Mouse (Mus musculus) midbrain, embryonic 16.5 days (tissue): ENCODE results near the gene Lrfn4. TPM values are rescaled to one million over a fixed set of nuclear protein-coding genes. Genes with fewer than 3 reads are reported as not detected.

ENCODE experiments used
- ATAC-seq: fragments of 200-750 bp; cut with Nextera tagmentation; 2 replicates; pipeline ENCODE4 v1.8.0; 2017; ENCODE audit warnings: moderate TSS enrichment
- H3K27ac ChIP-seq: fragments of 300-500 bp; sonication (generic); 2 replicates; pipeline ENCODE4 v1.5.1; 2014; ENCODE audit warnings: mild to moderate bottlenecking, low read length, mixed read lengths
- H3K27me3 ChIP-seq: fragments of 300-500 bp; sonication (generic); 2 replicates; pipeline ENCODE4 v1.6.1; 2014; ENCODE audit warnings: low read depth, low read length, mixed read lengths; ENCODE audit not compliant: control insufficient read depth, insufficient read depth
- H3K36me3 ChIP-seq: fragments of 300-500 bp; sonication (generic); 2 replicates; pipeline ENCODE4 v1.6.1; 2014; ENCODE audit warnings: mild to moderate bottlenecking, low read length, moderate library complexity, mixed read lengths; ENCODE audit not compliant: control insufficient read depth, insufficient read depth
- H3K4me1 ChIP-seq: fragments of 300-500 bp; sonication (generic); 2 replicates; pipeline ENCODE4 v1.6.1; 2014; ENCODE audit warnings: mild to moderate bottlenecking, low read length, mixed read lengths; ENCODE audit not compliant: control insufficient read depth, insufficient read depth
- H3K4me2 ChIP-seq: fragments of 300-500 bp; sonication (generic); 2 replicates; pipeline ENCODE4 v1.6.1; 2014; ENCODE audit warnings: mild to moderate bottlenecking, low read length, mixed read lengths
- H3K4me3 ChIP-seq: fragments of 300-500 bp; sonication (generic); 2 replicates; pipeline ENCODE4 v1.5.1; 2014; ENCODE audit warnings: low read depth, mild to moderate bottlenecking, low read length, moderate library complexity, mixed read lengths
- H3K9ac ChIP-seq: fragments of 300-500 bp; sonication (generic); 2 replicates; pipeline ENCODE4 v1.6.1; 2014; ENCODE audit warnings: low read depth, low read length, mixed read lengths
- H3K9me3 ChIP-seq: fragments of 300-500 bp; sonication (generic); replicated peaks from 2 replicates; pipeline ENCODE4 v1.6.1; 2014; ENCODE audit warnings: mild to moderate bottlenecking, low read length, mixed read lengths; ENCODE audit not compliant: control insufficient read depth, poor library complexity, severe bottlenecking
- WGBS: fragments of 180-500 bp; shearing (Covaris S2); extraction: QIAGEN DNeasy Blood & Tissue Kit; methylation state at CpG from one replicate; pipeline ENCODE4 v1.1.7; 2014; 5-methylcytosine and 5-hydroxymethylcytosine counted together
- polyA plus RNA-seq: library from polyadenylated mRNA; unstranded; fragments of >200 nt; fragmentation: Nextera tagmentation; extraction: Ambion mirVana; gene quantifications from 2 replicates; pipeline ENCODE4 v1.2.1, GENCODE M21; 2015

The Lrfn4 gene
- polyA plus RNA-seq, 1 experiment from 2014 or later = 11.3 TPM

DNA sequence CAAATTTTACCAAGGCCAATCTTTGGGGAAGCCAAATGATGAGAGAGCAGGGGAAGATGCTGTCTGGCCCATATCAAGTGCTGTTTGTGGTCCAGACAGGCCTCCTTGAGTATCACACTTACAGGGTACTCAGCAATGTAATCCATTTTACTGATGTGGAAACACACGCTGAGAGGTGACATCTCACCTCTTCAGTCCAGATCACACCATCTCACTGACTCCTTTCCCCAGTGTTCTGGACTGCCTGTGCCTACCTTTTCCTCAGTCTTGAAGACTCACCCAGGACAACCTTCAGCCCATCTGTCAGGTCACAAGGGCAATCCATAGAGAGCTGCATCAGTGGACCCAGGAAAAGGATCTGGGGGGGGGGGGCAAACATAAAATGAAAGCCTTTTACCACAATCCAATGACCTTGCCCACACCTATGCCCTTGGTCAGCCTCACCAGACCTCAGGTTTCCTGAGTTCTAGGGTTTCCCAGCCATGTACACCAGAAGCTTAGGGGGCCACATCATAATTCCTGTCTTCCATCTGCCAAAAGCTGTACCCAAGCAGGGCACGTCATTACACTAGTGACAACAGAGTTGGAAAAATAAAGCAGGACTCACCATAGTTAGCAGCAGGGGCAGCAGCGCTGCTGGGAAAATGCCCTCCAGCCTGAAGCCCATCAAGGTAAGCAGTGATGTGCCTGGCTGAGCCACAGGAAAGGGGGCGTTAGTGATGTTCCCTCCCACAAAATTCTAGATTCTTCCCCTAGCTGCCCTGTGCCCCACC, 9.1 kb upstream of the Lrfn4 start:
- 32% methylated on average over 4 of the region's 4 CpGs for WGBS
- peak; percentile 12 for ATAC-seq
- peak overlapping the region; percentile 77 for H3K4me2 ChIP-seq
- H3K4me3 ChIP-seq = peak overlapping the region; percentile 85
- H3K27ac ChIP-seq = peak overlapping the region; percentile 96
- H3K4me1 ChIP-seq = peaks cover 27% of the 10 kb centered on the region
- peak overlapping the region; percentile 89 for H3K9ac ChIP-seq
- H3K36me3 ChIP-seq = peaks cover 7% of the 10 kb centered on the region
- no peaks in the 10 kb centered on the region for H3K9me3 ChIP-seq
- H3K27me3 ChIP-seq = no peaks in the 10 kb centered on the region

DNA sequence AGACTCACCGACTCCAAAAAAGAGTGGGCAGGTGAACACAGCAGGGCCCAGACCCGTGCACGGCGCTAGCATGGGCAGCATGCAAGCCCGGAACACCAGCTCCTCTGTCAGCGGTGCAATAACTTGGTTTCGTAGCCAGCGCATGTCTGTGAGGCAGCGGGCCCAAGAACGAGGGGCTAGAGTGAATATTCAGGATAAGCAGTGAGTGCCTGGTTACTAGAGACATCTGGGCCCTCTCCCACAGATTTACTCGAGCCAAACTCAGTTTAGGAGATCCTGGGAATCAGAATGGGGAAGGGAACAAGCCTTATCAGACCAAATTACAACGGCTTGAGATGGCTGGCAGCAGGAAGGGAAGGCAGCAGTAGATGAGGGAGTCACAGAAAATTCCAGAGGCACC, 8.5 kb upstream of the Lrfn4 start:
- Histone ChIP-seq H3K4me1 (peaks cover 24% of the 10 kb centered on the region), H3K36me3 (peaks cover 7% of the 10 kb centered on the region), H3K27ac (no peak overlapping the region), H3K4me3 (no peak overlapping the region), H3K27me3 (no peaks in the 10 kb centered on the region), H3K9ac (no peak overlapping the region), H3K4me2 (no peak overlapping the region), H3K9me3 (no peaks in the 10 kb centered on the region)
- WGBS = 94% methylated on average over 12 of the region's 12 CpGs
- no peak for ATAC-seq

DNA sequence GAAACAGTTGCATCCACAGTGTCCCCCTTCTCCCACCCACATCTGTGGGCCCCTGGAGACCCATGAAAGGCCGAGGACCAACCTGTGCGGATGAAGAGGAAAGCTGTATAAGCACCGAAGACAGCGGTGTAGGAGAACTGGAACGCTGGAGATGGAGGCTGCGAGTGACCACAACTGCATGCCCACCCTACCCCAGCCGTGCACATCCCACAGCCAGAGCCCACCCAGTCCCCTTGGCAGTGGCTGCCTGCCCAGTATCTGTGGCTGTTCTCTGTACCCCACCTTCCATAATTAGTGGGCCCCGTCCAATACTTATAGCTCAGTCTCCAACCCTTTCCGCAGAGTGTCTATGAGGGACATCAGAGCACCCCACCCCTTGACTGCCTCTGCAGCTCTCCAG, 8.0 kb upstream of the Lrfn4 start:
- no peaks in the 10 kb centered on the region for H3K9me3 ChIP-seq
- no peak for ATAC-seq
- peaks cover 7% of the 10 kb centered on the region for H3K36me3 ChIP-seq
- 92% methylated on average over 9 of the region's 9 CpGs for WGBS
- H3K4me3 ChIP-seq = no peak overlapping the region
- H3K4me1 ChIP-seq = peaks cover 18% of the 10 kb centered on the region
- no peak overlapping the region for H3K9ac ChIP-seq
- H3K27me3 ChIP-seq = no peaks in the 10 kb centered on the region
- no peak overlapping the region for H3K4me2 ChIP-seq
- no peak overlapping the region for H3K27ac ChIP-seq

DNA sequence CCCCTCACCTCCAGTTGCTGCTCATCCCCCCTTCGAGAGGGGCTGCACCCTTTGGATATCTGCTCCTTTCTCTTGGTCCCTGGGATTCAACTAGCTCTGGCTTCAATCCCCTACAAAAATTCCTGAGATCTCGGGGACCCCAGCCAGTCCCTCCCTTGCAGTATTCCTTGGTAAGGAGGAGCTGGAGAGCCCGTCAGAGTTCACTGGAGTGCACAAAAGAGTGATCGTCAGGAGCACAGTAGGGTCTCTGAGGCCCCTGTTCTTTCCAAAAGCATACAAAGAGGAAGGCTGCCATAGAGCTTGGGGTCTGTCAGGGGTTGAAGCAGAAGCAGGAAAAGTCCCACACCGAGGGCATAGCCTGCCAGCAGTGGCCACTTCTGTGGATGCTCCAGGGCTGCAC, 7.3 kb upstream of the Lrfn4 start:
- H3K4me1 ChIP-seq = peaks cover 16% of the 10 kb centered on the region
- 76% methylated on average over 5 of the region's 5 CpGs for WGBS
- H3K27me3 ChIP-seq = no peaks in the 10 kb centered on the region
- H3K27ac ChIP-seq = no peak overlapping the region
- peaks cover 7% of the 10 kb centered on the region for H3K36me3 ChIP-seq
- no peak overlapping the region for H3K4me2 ChIP-seq
- H3K9ac ChIP-seq = no peak overlapping the region
- H3K9me3 ChIP-seq = no peaks in the 10 kb centered on the region
- no peak for ATAC-seq
- no peak overlapping the region for H3K4me3 ChIP-seq

DNA sequence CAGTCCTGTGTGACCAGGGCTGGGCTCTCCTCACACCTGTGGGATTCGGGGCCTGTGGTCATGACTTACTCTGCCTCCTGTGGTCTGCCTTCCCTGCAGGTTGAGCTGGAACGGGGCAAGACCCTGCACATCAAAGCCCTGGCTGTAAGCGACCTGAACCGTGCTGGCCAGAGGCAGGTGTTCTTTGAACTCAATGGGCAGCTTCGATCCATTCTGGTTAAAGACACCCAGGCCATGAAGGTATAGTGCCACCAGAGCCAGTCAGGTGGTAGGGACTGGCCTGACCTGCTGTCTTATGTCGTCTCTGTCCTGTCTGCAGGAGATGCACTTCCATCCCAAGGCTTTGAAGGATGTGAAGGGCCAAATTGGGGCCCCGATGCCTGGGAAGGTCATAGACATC, 5.3 kb upstream of the Lrfn4 start:
- 90% methylated on average over 7 of the region's 7 CpGs for WGBS
- H3K9ac ChIP-seq = no peak overlapping the region
- H3K4me3 ChIP-seq = no peak overlapping the region
- peaks cover 7% of the 10 kb centered on the region for H3K4me1 ChIP-seq
- H3K4me2 ChIP-seq = no peak overlapping the region
- H3K27me3 ChIP-seq = no peaks in the 10 kb centered on the region
- no peak for ATAC-seq
- no peak overlapping the region for H3K27ac ChIP-seq
- H3K9me3 ChIP-seq = no peaks in the 10 kb centered on the region
- H3K36me3 ChIP-seq = peaks cover 7% of the 10 kb centered on the region

DNA sequence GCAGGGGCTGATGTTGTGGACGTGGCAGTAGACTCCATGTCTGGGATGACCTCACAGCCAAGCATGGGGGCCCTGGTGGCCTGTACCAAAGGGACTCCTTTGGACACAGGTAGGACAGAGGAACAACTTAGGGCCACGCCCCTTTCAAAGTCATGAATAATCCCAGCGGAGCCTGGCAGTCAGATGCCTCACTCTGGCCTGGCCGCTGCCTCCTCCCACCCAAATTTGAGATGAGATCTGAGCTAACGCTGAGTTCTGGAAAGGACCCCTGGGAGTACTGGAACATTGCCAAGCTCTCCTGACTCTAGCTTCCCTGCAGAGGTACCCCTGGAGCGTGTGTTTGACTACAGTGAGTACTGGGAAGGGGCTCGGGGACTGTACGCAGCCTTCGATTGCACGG, 4.0 kb upstream of the Lrfn4 start:
- 79% methylated on average over 10 of the region's 10 CpGs for WGBS
- no peak overlapping the region for H3K4me2 ChIP-seq
- H3K4me3 ChIP-seq = no peak overlapping the region
- peaks cover 4% of the 10 kb centered on the region; the same call in 1 of the 2 replicates for H3K4me1 ChIP-seq
- peaks cover 7% of the 10 kb centered on the region for H3K36me3 ChIP-seq
- no peak overlapping the region for H3K9ac ChIP-seq
- ATAC-seq = no peak
- H3K27me3 ChIP-seq = no peaks in the 10 kb centered on the region
- no peak overlapping the region for H3K27ac ChIP-seq
- H3K9me3 ChIP-seq = no peaks in the 10 kb centered on the region

DNA sequence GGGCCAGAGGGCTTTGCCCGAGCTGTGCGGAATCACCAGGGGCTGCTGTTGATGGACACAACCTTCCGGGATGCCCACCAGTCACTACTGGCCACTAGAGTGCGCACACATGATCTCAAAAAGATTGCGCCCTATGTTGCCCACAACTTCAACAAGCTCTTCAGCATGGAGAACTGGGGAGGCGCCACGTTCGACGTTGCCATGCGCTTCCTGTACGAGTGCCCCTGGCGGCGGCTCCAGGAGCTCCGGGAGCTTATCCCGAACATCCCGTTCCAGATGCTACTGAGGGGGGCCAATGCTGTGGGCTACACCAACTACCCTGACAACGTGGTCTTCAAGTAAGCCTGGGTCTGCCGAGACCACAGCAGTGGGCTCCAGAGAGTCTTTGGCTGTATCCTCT, 2.7 kb upstream of the Lrfn4 start:
- no peaks in the 10 kb centered on the region for H3K9me3 ChIP-seq
- peaks cover 7% of the 10 kb centered on the region for H3K36me3 ChIP-seq
- H3K27ac ChIP-seq = no peak overlapping the region
- no peak overlapping the region for H3K9ac ChIP-seq
- H3K27me3 ChIP-seq = no peaks in the 10 kb centered on the region
- ATAC-seq = no peak
- WGBS = 25% methylated on average over 18 of the region's 18 CpGs
- H3K4me2 ChIP-seq = no peak overlapping the region
- H3K4me1 ChIP-seq = peaks cover 12% of the 10 kb centered on the region
- H3K4me3 ChIP-seq = no peak overlapping the region

DNA sequence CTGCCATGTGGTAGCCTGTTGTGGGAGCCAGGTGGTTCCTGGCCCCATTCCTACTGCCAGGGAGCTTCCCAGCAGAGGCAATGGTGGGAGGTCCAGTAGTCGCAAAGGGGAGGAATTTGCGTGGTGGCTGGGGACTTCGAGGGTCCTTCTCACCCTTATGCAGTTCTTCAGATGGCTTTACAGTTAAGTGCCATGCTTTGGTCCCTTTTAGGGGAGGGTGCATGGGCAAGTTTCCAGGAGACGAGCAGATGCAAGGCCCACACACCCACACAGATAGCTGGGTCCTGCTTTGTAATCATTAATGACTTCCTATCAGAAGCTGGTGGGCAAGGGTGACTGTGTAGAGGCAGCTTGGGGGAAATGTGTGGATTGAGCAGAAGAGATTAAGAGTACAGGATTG, 1.1 kb upstream of the Lrfn4 start:
- no peaks in the 10 kb centered on the region for H3K27me3 ChIP-seq
- 0 out of 2 replicates have a peak overlapping the region, but pooled peaks have one; percentile 92 for H3K4me2 ChIP-seq
- no peak overlapping the region for H3K9ac ChIP-seq
- no peak for ATAC-seq
- peaks cover 13% of the 10 kb centered on the region for H3K36me3 ChIP-seq
- WGBS = 44% methylated on average over 4 of the region's 4 CpGs
- no peaks in the 10 kb centered on the region for H3K9me3 ChIP-seq
- H3K27ac ChIP-seq = no peak overlapping the region
- peaks cover 26% of the 10 kb centered on the region for H3K4me1 ChIP-seq
- no peak overlapping the region for H3K4me3 ChIP-seq

DNA sequence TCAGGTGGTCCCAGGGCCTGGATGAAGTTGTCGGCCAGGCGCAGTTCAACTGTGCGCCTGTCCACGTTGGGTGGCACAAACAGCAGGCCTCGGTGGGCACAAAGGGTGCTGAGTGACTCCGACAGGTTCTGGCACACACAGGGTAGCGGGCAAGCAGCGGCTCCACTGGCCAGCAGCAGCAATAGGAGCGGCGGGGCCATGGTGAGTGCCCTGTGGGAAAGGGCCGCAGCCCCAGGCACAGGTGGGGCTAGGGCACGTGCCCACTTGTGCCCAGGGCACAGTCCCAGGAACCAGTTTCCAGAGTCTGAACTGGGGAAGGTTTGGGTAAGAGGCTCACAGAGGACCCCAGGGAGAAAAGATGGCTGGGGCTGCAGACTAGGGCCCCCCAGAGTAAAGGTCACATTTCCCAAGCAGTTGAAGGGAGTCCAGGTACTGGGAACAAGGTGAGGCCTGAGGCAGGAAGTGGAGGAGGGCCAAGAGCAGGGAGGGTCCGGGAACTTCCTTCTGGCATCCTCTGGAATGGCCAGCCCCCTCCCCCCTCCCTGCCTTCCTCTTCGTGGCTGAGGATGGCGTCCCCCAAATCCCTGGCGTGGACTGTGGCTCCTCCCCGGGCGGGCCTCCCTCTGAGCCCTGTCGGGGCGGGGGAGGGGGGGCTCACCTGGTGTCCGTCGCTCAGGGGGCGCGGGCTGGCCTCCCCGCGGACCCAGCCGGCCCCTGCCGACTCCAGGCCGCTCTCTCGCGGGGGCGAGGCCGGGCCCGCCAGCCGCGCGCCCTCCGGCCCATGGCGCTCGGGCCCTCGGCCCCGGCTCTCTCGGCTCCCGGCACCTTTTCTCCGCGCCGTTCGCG, 939 bp downstream of the Lrfn4 start:
- ATAC-seq = peak; percentile 14; the same call in 1 of the 2 replicates
- Histone ChIP-seq H3K27ac (peak overlapping the region; percentile 84), H3K36me3 (peaks cover 10% of the 10 kb centered on the region), H3K4me2 (peak overlapping the region; percentile 92), H3K9me3 (no peaks in the 10 kb centered on the region), H3K9ac (peak overlapping the region; percentile 98), H3K27me3 (no peaks in the 10 kb centered on the region), H3K4me1 (peaks cover 29% of the 10 kb centered on the region), H3K4me3 (peak overlapping the region; percentile 92)
- 21% methylated on average over 37 of the region's 49 CpGs for WGBS
